Mouse (Mus musculus) olfactory bulb, adult 2 months (tissue): ENCODE measurements around the gene Smco4.

ENCODE experiments used
- CTCF ChIP-seq: fragments of 200-500 bp; IDR thresholded peaks from 2 replicates; pipeline ENCODE4 v1.5.1; 2012; ENCODE audit warnings: low read depth, mild to moderate bottlenecking, low read length, moderate library complexity; ENCODE audit not compliant: insufficient read depth
- POLR2A ChIP-seq: fragments of 200-500 bp; IDR thresholded peaks from 2 replicates; pipeline ENCODE4 v1.6.1; 2012; ENCODE audit warnings: mild to moderate bottlenecking, low read depth, low read length, moderate library complexity; ENCODE audit not compliant: insufficient read depth

- no peak for TF ChIP-seq POLR2A
- no peak for TF ChIP-seq CTCF
Measured at GRCm38 (mm10) chr9:15523646-15524045, 30.4 kb downstream of the Smco4 start.
